Mouse (Mus musculus): ENCODE data around the gene Ppp2r5d.
A peak's percentile ranks its signal among the peaks of the same experiment; 100 is the strongest.

DNA sequence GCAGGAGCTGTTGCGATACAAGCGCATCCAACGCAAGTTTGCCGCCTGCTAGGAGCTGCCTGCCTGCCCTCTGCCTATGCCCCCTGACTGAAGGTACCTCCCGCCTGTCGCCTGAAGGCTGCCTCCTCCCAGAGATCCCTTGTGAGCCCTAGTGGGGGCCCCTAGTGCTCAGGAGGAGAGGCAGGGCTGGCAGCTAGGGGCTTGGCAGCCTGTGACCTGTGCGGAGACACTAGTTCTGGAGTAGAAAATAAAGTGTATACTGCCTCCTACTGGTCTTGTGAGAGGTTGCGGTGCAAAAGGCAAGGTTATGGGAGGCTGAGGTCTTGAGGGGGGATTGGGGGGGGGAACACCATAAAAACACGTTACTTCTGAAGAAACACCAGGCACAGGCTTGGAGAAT lies 20.4 kb upstream of the Ppp2r5d start:
- TF ChIP-seq CTCF (IDR thresholded peaks at IDR 0.05; ENCODE audit: control insufficient read depth, insufficient read depth, insufficient replicate concordance, low read depth, low read length) (peak; percentile 34; the same call in 1 of the 2 replicates), POLR2A (IDR thresholded peaks at IDR 0.05; ENCODE audit: control insufficient read depth, low read depth, low read length) (no peak)
